Mouse (Mus musculus): ENCODE data around the gene Plekhb2. TPM values are rescaled to one million over a fixed set of nuclear protein-coding genes. Genes with fewer than 3 reads are reported as not detected.

The Plekhb2 gene
- polyA plus RNA-seq (2016; fragmentation: Nextera tagmentation; extraction: Ambion mirVana) = 19.0 and 19.2 TPM in 2 replicates

- DNase-seq (ENCODE audit: low spot score) = peak; percentile 85
- H3K4me1 ChIP-seq = peaks cover 20% of the 10 kb centered on the region
- H3K4me3 ChIP-seq = peak within 1 kb of the TSS; percentile 79
- under 1% methylated on average over 38 of the region's 40 CpGs for WGBS
- H3K27ac ChIP-seq = peak within 1 kb of the TSS; percentile 85
- H3K36me3 ChIP-seq = no peaks in the 10 kb centered on the region
- no peaks in the 10 kb centered on the region for H3K9me3 ChIP-seq (replicated peaks)
- H3K27me3 ChIP-seq (ENCODE audit: low read depth, poor library complexity, severe bottlenecking) = no peaks in the 10 kb centered on the region; the same call in 1 of the 2 replicates
These were observed at the start of gene Plekhb2 for GRCm38 (mm10) chr1:34849745-34850342. Gene Plekhb2, plus strand, starts transcription at chr1:34849976.

- Histone ChIP-seq H3K9me3 (replicated peaks) (no peaks in the 10 kb centered on the region), H3K4me1 (peaks cover 23% of the 10 kb centered on the region), H3K27me3 (ENCODE audit: low read depth, poor library complexity, severe bottlenecking) (peaks cover 15% of the 10 kb centered on the region), H3K36me3 (no peaks in the 10 kb centered on the region), H3K4me3 (peak overlapping the region; percentile 81), H3K27ac (peak overlapping the region; percentile 84)
- under 1% methylated on average over 47 of the region's 47 CpGs for WGBS
- DNase-seq (ENCODE audit: low spot score) = peak; percentile 78
These were observed 48.0 kb upstream of the Plekhb2 start for GRCm38 (mm10) chr1:34801616-34802289.

GRCm38 (mm10) chr1:34802290-34802642 lies 47.5 kb upstream of the Plekhb2 start:
- whole genome bisulfite sequencing = 34% methylated on average over 7 of the region's 7 CpGs
- DNase-seq (ENCODE audit: low spot score) = no peak
- Histone ChIP-seq H3K27me3 (ENCODE audit: low read depth, poor library complexity, severe bottlenecking) (peaks cover 20% of the 10 kb centered on the region), H3K4me3 (peak overlapping the region; percentile 81), H3K4me1 (peaks cover 27% of the 10 kb centered on the region), H3K36me3 (no peaks in the 10 kb centered on the region), H3K27ac (peak overlapping the region; percentile 84), H3K9me3 (replicated peaks) (no peaks in the 10 kb centered on the region)

- WGBS = 86% methylated on average over 7 of the region's 7 CpGs
- H3K4me3 ChIP-seq = no peak overlapping the region
- no peaks in the 10 kb centered on the region for H3K9me3 ChIP-seq (replicated peaks)
- no peak for DNase-seq (ENCODE audit: low spot score)
- peaks cover 20% of the 10 kb centered on the region for H3K27me3 ChIP-seq (ENCODE audit: low read depth, poor library complexity, severe bottlenecking)
- peaks cover 30% of the 10 kb centered on the region for H3K4me1 ChIP-seq
- no peak overlapping the region for H3K27ac ChIP-seq
- peaks cover 14% of the 10 kb centered on the region for H3K36me3 ChIP-seq
These were observed 44.9 kb upstream of the Plekhb2 start for GRCm38 (mm10) chr1:34804863-34805262.

- Histone ChIP-seq H3K27me3 (ENCODE audit: low read depth, poor library complexity, severe bottlenecking) (peaks cover 20% of the 10 kb centered on the region), H3K9me3 (replicated peaks) (no peaks in the 10 kb centered on the region), H3K4me1 (peaks cover 30% of the 10 kb centered on the region), H3K4me3 (no peak overlapping the region), H3K36me3 (peaks cover 26% of the 10 kb centered on the region), H3K27ac (no peak overlapping the region)
- no peak for DNase-seq (ENCODE audit: low spot score)
- 15% methylated on average over 35 of the region's 35 CpGs for WGBS
These were observed 43.8 kb upstream of the Plekhb2 start for GRCm38 (mm10) chr1:34805931-34806520.

GRCm38 (mm10) chr1:34808445-34808844 lies 41.3 kb upstream of the Plekhb2 start:
- Histone ChIP-seq H3K9me3 (replicated peaks) (no peaks in the 10 kb centered on the region), H3K4me1 (peaks cover 13% of the 10 kb centered on the region), H3K27ac (no peak overlapping the region), H3K4me3 (no peak overlapping the region), H3K36me3 (peaks cover 49% of the 10 kb centered on the region), H3K27me3 (ENCODE audit: low read depth, poor library complexity, severe bottlenecking) (peaks cover 20% of the 10 kb centered on the region)
- WGBS = 93% methylated on average over 8 of the region's 8 CpGs
- no peak for DNase-seq (ENCODE audit: low spot score)

- H3K36me3 ChIP-seq = peaks cover 67% of the 10 kb centered on the region
- H3K4me3 ChIP-seq = no peak overlapping the region
- 94% methylated on average over 11 of the region's 11 CpGs for WGBS
- H3K27me3 ChIP-seq (ENCODE audit: low read depth, poor library complexity, severe bottlenecking) = peaks cover 17% of the 10 kb centered on the region
- H3K27ac ChIP-seq = no peak overlapping the region
- no peaks in the 10 kb centered on the region for H3K9me3 ChIP-seq (replicated peaks)
- H3K4me1 ChIP-seq = peaks cover 13% of the 10 kb centered on the region
- no peak for DNase-seq (ENCODE audit: low spot score)
These were observed 39.5 kb upstream of the Plekhb2 start for GRCm38 (mm10) chr1:34810293-34810692.

GRCm38 (mm10) chr1:34811035-34811434 lies 38.7 kb upstream of the Plekhb2 start:
- Histone ChIP-seq H3K9me3 (replicated peaks) (no peaks in the 10 kb centered on the region), H3K27ac (no peak overlapping the region), H3K4me1 (peaks cover 11% of the 10 kb centered on the region), H3K36me3 (peaks cover 75% of the 10 kb centered on the region), H3K4me3 (no peak overlapping the region), H3K27me3 (ENCODE audit: low read depth, poor library complexity, severe bottlenecking) (peaks cover 10% of the 10 kb centered on the region)
- WGBS = 84% methylated on average over 6 of the region's 6 CpGs
- no peak for DNase-seq (ENCODE audit: low spot score)

GRCm38 (mm10) chr1:34811581-34811980 lies 38.2 kb upstream of the Plekhb2 start:
- peaks cover 5% of the 10 kb centered on the region; the same call in 1 of the 2 replicates for H3K27me3 ChIP-seq (ENCODE audit: low read depth, poor library complexity, severe bottlenecking)
- 43% methylated on average over 6 of the region's 6 CpGs for WGBS
- peaks cover 80% of the 10 kb centered on the region for H3K36me3 ChIP-seq
- peaks cover 7% of the 10 kb centered on the region; the same call in 1 of the 2 replicates for H3K4me1 ChIP-seq
- DNase-seq (ENCODE audit: low spot score) = no peak
- no peaks in the 10 kb centered on the region for H3K9me3 ChIP-seq (replicated peaks)
- no peak overlapping the region for H3K4me3 ChIP-seq
- H3K27ac ChIP-seq = no peak overlapping the region

GRCm38 (mm10) chr1:34812407-34813247 lies 37.1 kb upstream of the Plekhb2 start:
- no peak for DNase-seq (ENCODE audit: low spot score)
- Histone ChIP-seq H3K36me3 (peaks cover 91% of the 10 kb centered on the region), H3K27ac (no peak overlapping the region), H3K9me3 (replicated peaks) (no peaks in the 10 kb centered on the region), H3K4me3 (no peak overlapping the region), H3K4me1 (no peaks in the 10 kb centered on the region), H3K27me3 (ENCODE audit: low read depth, poor library complexity, severe bottlenecking) (no peaks in the 10 kb centered on the region)
- 92% methylated on average over 13 of the region's 13 CpGs for WGBS

- DNase-seq (ENCODE audit: low spot score) = no peak
- Histone ChIP-seq H3K9me3 (replicated peaks) (no peaks in the 10 kb centered on the region), H3K27ac (no peak overlapping the region), H3K4me1 (no peaks in the 10 kb centered on the region), H3K36me3 (peaks cover 99% of the 10 kb centered on the region), H3K27me3 (ENCODE audit: low read depth, poor library complexity, severe bottlenecking) (no peaks in the 10 kb centered on the region), H3K4me3 (no peak overlapping the region)
- 90% methylated on average over 6 of the region's 6 CpGs for WGBS
These were observed 33.9 kb upstream of the Plekhb2 start for GRCm38 (mm10) chr1:34815843-34816242.

GRCm38 (mm10) chr1:34819225-34819910 lies 30.4 kb upstream of the Plekhb2 start:
- H3K4me3 ChIP-seq = no peak overlapping the region
- 94% methylated on average over 6 of the region's 6 CpGs for WGBS
- H3K9me3 ChIP-seq (replicated peaks) = no peaks in the 10 kb centered on the region
- H3K4me1 ChIP-seq = no peaks in the 10 kb centered on the region
- H3K36me3 ChIP-seq = peaks cover 99% of the 10 kb centered on the region
- DNase-seq (ENCODE audit: low spot score) = no peak
- H3K27me3 ChIP-seq (ENCODE audit: low read depth, poor library complexity, severe bottlenecking) = no peaks in the 10 kb centered on the region
- H3K27ac ChIP-seq = no peak overlapping the region

Measured in limb, embryonic 10.5 days (tissue).